Mouse (Mus musculus) kidney, postnatal 25 days (tissue): ENCODE data around the gene 4931429L15Rik.

Experiments
- DNase-seq, 2 experiments: peaks; one replicate each; pipeline ENCODE4 v3.0.0; 2021; ENCODE audit warnings: mixed read lengths in 2 of 2

Gene 4931429L15Rik

DNA sequence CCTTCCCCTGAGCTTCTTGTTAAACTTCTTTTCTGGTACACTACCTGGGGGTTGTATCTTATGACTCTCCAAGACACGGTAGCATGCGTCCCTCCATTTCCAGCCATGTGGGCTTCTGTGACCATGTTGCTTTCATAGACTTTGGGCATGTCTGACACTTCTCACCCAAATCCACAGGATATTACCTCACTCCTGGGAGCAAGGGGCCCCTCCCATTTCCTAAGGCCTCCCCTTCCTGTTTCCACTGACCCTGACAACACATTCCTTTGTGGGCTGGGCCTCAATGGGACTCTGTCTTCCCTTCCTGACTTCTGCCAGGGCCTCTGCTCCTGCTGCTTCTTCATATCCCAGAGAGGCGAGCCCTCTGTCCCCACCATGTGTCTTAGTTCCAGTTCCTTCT, 62.2 kb downstream of the 4931429L15Rik start:
- DNase-seq = no peak

DNA sequence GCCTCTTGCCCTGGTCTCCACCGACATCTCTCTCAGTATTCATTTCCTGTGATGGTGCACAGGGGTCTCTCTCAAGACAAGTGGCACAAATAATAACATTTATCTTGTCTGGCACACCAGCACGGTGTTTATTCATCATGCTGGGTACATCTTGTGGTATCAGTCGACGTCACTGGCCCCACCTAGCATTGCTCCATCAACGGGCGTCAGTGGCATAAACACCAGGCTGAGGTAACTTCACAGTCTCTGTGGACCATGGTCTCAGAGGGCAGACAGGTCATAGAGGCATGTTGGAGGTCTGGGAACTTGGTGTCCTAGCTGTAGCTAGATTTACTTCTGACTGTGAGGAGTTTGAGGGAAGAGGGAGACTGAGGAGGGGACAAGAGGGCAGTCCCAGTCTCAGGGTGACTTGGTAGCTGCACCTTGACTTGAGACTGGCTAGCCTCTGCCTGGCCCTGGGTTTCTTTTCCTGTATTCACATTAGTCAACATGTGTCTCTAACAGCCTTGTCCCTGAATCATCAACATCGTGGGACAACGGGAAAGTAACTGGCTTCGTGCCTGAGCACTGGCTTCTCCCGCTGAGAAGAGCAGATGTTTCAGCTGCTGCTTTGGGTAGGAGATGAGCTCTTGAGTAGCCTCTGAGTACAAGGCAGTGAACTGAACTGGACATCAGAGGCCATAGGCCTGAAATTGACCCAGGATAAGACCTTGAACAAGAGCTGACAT, 63.0 kb downstream of the 4931429L15Rik start:
- no peak for DNase-seq

DNA sequence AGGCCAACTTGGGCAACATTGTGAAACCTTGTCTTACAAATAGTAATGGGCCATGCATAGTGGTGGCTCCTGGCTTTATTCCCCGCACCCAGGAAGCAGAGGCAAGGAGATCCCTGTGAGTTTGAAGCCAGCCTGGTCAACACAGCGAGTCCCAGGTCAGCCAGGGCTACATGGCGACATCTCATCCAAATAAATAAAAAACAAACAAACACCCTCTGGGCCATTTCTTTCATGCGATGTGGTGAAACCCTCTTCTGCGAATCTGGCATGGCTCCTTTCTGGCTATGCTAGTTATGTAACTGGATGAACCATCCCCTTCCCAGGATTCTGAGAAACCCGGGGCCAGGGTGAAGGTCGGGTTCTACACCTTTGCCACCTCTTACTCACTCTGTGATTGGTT, 63.6 kb downstream of the 4931429L15Rik start:
- no peak for DNase-seq
